Mouse (Mus musculus): ENCODE data around the gene Calhm3. TPM values are rescaled to one million over a fixed set of nuclear protein-coding genes. Genes with fewer than 3 reads are reported as not detected.

The Calhm3 gene
- total RNA-seq, 4 experiments from 2014 or later = not detected

DNA sequence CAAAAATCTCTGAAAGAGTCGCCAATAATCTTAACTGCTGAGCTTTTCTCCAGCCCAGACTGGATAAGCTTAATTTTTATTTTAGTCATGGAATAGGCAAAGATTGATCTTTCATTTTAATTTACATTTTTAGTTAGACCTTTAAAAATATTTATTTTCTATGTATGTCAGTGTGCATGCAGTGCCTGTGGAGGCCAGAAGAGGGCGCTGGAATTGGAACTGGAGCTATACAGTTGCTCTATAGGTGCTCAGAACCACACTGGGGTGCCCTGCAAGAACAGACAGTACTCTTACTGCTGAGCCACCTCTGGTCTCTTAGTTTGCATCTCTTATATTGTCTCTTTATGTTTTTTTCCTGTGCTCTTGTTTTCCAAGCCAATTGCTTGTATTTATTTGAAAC is 34.8 kb downstream of the Calhm3 start:
- DNase-seq (ENCODE audit: low spot score in 2 of 2) = no peak

DNA sequence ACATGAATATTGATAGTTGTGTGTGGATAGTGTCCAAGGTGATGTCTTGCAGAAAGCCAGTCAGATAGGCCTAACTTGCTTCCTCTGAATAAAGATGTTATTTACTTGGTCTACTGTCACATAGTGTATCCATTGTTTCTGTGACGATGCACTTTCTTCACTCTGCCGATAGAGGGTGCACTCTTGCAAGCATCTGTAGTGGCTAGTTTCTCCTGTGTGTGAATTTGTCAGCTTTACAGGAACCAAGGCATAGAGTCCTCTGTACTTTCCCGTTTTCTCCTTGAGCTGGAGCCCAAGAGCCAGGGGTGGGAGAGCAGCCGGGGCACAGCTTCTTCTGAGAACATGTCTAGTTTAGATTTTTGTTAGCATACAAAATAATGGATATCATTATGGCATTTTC is 36.5 kb downstream of the Calhm3 start:
- no peak for DNase-seq (ENCODE audit: low spot score in 2 of 2)

GRCm38 (mm10) chr19:47118634-47119033 is 38.9 kb downstream of the Calhm3 start:
- no peak for DNase-seq (ENCODE audit: low spot score in 2 of 2)

DNA sequence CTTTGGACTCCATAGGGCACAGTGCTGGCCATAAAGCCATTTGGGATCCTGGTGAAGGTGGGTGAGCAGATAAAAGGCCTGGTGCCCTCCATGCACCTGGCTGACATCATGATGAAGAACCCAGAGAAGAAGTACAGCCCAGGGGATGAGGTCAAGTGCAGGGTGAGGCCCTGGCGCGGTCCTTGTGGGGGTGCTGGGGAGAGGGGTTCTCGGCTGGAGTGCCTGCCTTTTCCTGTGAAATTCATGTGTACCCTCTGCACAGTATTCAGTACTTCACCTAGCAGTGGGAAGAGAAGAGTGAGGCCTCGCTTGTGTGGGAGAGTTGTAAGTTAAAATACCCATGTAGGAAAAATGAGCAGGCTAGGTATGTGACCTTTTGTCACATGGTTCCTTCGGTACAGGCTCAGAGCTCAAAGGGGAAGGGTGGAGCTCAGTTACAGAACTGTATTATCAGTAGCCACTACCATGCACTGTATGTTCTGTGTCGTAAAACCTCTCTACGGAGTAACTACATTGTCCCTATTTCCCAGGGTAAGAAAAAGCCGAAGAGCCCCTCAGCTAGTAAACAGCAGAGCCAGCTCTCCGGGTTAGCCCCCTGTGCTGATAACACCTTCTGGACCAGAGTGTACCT is 52.8 kb downstream of the Calhm3 start:
- no peak for DNase-seq (ENCODE audit: low spot score in 2 of 2)

Other genes starting within 250 kb of the Calhm3 start
- not detected for gene Ina, start 143.1 kb downstream of the Calhm3 start, total RNA-seq (2022)
- gene Nt5c2, start 142.6 kb downstream of the Calhm3 start, total RNA-seq (2022) = 10 to 100 TPM in 1 of 4 experiments, 1 to 10 TPM in 3; 5.8 to 10.2 (median 8.1) TPM
- 1 to 10 TPM; 3.6 to 6.3 (median 5.0) TPM for gene Pcgf6, start 106.9 kb downstream of the Calhm3 start, total RNA-seq (2022)
- 1 to 10 TPM; 1.6 to 2.5 (median 2.3) TPM for gene Taf5, start 90.0 kb downstream of the Calhm3 start, total RNA-seq (2022)
- 1,000 to 10,000 TPM; 1,130 to 1,241 (median 1,184) TPM for gene Usmg5, start 67.1 kb downstream of the Calhm3 start, total RNA-seq (2022)
- gene Pdcd11, start 67.0 kb downstream of the Calhm3 start, total RNA-seq (2022) = 1 to 10 TPM; 7.6 to 8.7 (median 8.5) TPM
- gene Calhm2, start 19.5 kb downstream of the Calhm3 start, total RNA-seq (2022) = 1 to 10 TPM in 3 of 4 experiments, under 1 TPM in 1; 0.70 to 1.3 (median 1.1) TPM
- not detected for gene Calhm1, start 13.5 kb downstream of the Calhm3 start, total RNA-seq (2022)
- 100 to 1,000 TPM; 127 to 155 (median 146) TPM for gene Neurl1a, start 21.1 kb upstream of the Calhm3 start, total RNA-seq (2022)

Data from gastrocnemius, adult 8-10 months (tissue).